Mouse (Mus musculus): ENCODE measurements at regions not wholly inside any gene's neighbourhood (a gene's known extent, or its start where the extent isn't known, plus 50 kb on each side); places are given as distances from the start of the nearest gene placed in this dataset.
A peak's percentile ranks its signal among the peaks of the same experiment; 100 is the strongest.
"Not testable (repeated sequence)": the region's sequence is repeated elsewhere in the genome, so short reads cannot be mapped to it uniquely, and the experiment has no call there.

DNA sequence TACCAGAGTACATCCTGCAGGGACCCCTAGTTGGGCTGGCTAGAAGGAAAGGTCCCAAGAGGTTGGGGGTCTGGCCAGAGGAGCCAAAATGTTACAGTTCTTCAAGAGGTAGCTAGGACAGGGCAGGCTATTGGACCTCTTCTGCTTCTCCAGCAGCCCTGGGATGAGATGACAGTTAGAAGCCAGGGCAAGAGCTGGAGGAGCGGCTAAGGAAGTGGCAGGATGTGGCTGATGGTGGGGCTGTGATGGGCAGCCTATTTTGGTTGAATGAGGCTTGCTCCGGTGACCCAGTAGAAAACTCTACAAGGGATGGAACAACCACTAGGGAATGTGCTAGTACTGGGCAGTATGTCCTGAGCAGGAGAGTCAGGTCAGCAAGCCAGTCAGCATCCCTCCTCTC lies 82.8 kb downstream of the Ddx11 start:
- Histone ChIP-seq H3K9me3 (no peaks in the 10 kb centered on the region), H3K36me3 (no peaks in the 10 kb centered on the region), H3K27ac (no peak overlapping the region), H3K4me1 (replicated peaks) (no peaks in the 10 kb centered on the region), H3K27me3 (no peaks in the 10 kb centered on the region), H3K9ac (no peak overlapping the region), H3K4me3 (no peak overlapping the region), H3K4me2 (no peak overlapping the region)
- 89% methylated on average over 2 of the region's 2 CpGs for WGBS
- ATAC-seq (ENCODE audit: low FRiP score), result no peak

DNA sequence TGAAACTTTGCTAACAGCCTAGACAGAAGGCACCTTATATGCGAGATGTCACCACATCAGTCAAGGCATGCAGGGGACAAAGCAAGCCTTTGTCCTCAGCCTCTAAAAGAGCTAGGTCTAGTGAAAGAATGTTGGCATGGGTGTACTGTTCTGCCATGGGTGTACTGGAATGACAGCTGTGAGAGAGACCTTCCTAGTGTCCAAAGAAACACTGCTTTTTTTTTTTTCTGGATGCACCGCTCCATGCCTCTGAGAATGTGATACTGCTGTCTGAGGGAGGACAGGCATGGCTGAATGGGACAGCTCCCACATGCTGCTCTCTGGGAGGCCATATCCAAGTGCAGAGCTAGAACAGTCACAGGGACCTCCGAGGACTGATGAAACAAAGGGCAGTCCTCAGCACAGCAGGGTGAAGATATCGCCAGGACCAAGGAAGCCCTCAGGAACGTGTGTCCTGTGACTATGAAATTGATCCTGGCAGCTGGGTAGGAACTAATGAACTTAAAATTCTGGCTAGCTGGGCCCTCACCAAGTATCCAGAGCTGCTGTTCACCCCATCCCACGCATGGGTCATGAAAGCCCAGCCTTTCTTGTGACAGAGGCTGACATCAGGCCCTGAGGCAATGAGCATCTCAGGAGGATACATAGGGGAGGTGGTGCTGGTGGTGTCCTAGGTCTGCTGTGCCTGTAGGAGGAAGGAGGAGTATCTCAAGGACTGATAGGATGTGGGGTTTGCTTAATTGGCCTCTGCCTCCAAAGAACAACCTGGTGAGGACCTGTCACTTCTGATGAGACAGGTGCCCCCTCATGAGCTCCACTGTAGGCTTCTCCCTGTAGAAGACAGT lies 84.6 kb downstream of the Ddx11 start:
- H3K4me2 ChIP-seq; H3K27ac ChIP-seq; H3K9me3 ChIP-seq; H3K4me3 ChIP-seq; H3K27me3 ChIP-seq; ATAC-seq (ENCODE audit: low FRiP score); H3K4me1 ChIP-seq (replicated peaks); H3K9ac ChIP-seq; H3K36me3 ChIP-seq: not testable (repeated sequence)
- 64% methylated on average over 6 of the region's 6 CpGs for WGBS

DNA sequence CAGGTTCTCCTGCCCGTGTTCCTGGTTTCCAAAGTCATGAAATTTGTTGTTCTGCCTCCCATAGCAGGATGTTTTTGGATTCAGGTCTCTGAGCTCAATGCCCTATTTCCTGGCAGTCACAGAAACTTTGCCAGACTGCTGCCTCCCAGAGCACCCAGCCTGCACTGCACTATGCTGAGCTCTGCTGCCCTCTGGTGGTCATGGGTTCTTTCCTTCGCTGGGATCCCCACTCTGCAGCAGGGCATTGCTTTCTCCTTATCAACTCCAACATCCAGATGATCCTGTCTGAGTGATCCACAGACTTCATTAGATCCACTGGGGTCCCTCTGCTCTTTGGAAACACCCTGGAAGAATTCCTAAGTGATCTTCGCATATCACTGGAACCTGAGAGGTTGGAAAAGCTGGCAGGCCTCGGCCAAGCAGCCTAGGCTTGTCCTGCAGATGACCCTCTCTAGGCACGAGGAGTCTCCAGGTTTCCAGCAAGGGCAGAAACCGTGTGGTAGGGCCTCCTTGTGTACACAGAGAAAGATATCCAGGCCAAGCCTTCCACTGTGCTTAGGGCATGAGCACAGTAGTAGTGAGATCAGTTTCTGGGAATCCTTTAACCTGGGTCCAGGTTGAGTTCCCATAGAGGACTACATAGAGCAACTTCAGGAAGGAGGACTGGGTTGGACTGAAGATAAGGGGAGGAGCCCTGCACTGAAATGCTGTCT lies 85.6 kb downstream of the Ddx11 start:
- H3K4me2 ChIP-seq; H3K27ac ChIP-seq; H3K36me3 ChIP-seq; H3K9me3 ChIP-seq; H3K9ac ChIP-seq; H3K4me3 ChIP-seq; H3K27me3 ChIP-seq; H3K4me1 ChIP-seq (replicated peaks): not testable (repeated sequence)
- ATAC-seq (ENCODE audit: low FRiP score), result peak; percentile 81
- WGBS, result 47% methylated on average over 3 of the region's 6 CpGs

DNA sequence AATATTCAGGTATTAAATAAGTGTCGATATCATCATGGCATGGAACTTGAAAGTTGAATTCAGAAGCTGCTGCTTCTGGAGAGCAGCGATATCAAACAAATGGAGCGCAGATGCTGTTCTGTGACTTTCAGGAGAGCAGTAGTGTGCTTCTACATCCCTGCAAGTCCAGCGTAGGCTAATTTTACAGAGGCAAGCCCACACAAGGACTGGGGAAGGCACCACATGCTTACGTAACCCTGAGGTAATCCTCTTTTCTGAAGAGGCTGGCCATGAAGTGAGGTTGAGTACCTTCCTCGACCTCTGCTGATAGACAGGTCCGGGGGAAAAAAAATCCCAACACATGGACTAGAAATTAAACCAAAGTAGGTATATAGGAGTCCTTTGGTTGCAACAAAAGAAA lies 88.2 kb downstream of the Ddx11 start:
- no peak overlapping the region for H3K4me3 ChIP-seq
- H3K4me1 ChIP-seq (replicated peaks), result no peaks in the 10 kb centered on the region
- no peaks in the 10 kb centered on the region for H3K9me3 ChIP-seq
- H3K36me3 ChIP-seq, result no peaks in the 10 kb centered on the region
- 91% methylated on average over 7 of the region's 7 CpGs for WGBS
- no peak overlapping the region for H3K4me2 ChIP-seq
- ATAC-seq (ENCODE audit: low FRiP score), result no peak
- H3K9ac ChIP-seq, result no peak overlapping the region
- no peaks in the 10 kb centered on the region for H3K27me3 ChIP-seq
- H3K27ac ChIP-seq, result no peak overlapping the region

DNA sequence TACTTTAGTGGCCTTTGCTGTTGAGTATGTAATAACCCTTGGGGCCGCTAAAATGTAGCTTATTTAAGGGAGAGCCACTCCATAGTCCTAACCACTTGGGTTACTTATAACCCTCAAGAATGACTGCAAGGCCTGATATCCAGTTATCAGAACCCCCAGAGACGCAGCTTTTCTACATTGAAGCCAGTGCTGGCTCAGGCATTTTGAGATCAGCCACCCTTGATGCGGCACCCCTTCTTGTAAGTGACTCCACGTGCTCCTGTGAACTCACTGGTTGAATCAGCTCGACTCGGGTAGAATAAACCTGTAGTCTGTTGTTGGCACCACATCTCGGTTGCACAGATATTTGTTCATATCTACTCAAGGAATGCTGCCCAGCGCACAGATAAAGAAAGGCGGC lies 89.3 kb downstream of the Ddx11 start:
- no peaks in the 10 kb centered on the region for H3K4me1 ChIP-seq (replicated peaks)
- no peak for ATAC-seq (ENCODE audit: low FRiP score)
- WGBS, result 95% methylated on average over 9 of the region's 9 CpGs
- no peak overlapping the region for H3K4me3 ChIP-seq
- H3K4me2 ChIP-seq, result no peak overlapping the region
- no peaks in the 10 kb centered on the region for H3K9me3 ChIP-seq
- no peaks in the 10 kb centered on the region for H3K27me3 ChIP-seq
- H3K9ac ChIP-seq, result no peak overlapping the region
- no peak overlapping the region for H3K27ac ChIP-seq
- H3K36me3 ChIP-seq, result no peaks in the 10 kb centered on the region

DNA sequence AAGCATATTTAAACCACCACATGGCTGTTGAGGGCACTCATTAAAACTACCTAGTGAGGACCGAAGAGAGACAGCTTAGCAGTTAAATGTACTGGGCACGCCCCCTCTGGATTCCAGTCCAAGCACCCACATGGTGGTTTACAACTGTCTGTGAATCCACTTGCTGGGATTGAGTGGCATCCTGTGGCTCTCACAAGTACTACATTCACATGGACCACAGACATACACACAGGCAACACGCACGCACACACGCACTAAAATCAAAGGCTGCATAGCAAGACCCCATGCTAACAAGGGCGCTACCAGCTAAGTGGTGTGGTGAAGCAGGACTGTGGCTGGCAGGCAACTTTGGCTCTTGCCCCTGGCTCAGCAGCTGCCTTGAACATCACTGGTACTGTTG lies 95.0 kb downstream of the Ddx11 start:
- no peak overlapping the region for H3K9ac ChIP-seq
- H3K27me3 ChIP-seq, result no peaks in the 10 kb centered on the region
- H3K9me3 ChIP-seq, result no peaks in the 10 kb centered on the region
- H3K4me1 ChIP-seq (replicated peaks), result no peaks in the 10 kb centered on the region
- no peak overlapping the region for H3K4me3 ChIP-seq
- H3K4me2 ChIP-seq, result no peak overlapping the region
- no peaks in the 10 kb centered on the region for H3K36me3 ChIP-seq
- no peak overlapping the region for H3K27ac ChIP-seq
- WGBS, result 95% methylated on average over 6 of the region's 6 CpGs
- ATAC-seq (ENCODE audit: low FRiP score), result no peak

DNA sequence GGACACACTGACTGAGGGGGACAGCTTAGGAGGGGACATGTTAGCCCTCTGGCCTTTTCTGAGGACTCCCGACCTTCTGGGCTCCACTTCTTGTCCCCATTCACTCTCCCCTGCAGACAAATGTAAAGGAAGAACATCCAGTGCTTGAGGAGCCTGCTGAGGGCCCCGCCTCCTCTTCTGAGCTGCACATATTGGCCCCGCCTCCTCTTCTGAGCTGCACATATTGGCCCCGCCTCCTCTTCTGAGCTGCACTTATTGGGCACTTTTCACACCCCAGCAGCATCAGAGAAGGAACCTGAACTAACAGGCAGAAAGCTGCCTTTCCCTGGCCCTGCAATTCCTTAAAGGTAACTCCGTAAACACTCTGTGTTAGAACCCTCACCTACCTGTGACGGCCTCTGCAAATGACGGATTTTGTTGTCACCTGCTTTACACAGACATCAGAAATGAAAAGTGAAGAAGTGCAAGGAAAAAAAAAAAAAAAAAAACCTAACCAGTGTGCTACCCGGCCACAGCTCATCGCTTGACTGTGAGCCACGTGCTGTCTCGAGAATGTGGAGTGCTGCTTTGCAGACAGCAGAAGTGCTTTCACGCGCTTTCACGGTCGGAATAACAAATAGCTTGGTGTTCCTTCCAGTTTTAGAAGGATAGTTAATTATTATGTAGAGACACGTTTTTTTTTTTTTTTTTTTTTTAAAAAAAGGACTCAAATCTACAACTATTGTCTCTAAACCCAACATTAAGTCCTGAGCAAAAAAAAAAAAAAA lies 96.5 kb downstream of the Ddx11 start:
- H3K4me2 ChIP-seq, result no peak overlapping the region

DNA sequence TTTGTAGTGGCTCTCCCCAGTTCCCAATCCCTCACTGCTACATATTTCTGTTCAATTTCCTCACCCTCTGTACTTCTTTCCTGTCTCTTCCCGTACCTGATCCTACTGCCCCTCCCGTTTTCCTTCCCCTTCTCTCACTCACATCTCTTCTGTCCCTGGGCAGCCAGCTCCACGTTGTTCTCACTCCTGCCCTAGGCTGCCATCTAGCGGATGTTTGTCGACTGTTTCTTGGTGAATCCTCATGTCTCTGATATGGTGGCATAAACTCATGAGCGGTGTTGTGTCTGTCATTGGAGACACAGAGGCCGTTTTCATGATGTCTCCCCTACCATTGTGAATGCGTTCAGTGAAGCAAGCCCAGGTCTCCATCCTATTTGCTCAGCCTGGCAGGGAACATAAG lies 97.9 kb downstream of the Ddx11 start:
- no peaks in the 10 kb centered on the region for H3K36me3 ChIP-seq
- H3K4me3 ChIP-seq, result no peak overlapping the region
- no peak overlapping the region for H3K27ac ChIP-seq
- no peak overlapping the region for H3K4me2 ChIP-seq
- peak; percentile 74 for ATAC-seq (ENCODE audit: low FRiP score)
- H3K27me3 ChIP-seq, result no peaks in the 10 kb centered on the region
- H3K4me1 ChIP-seq (replicated peaks), result peaks cover 6% of the 10 kb centered on the region; the same call in 1 of the 2 replicates
- H3K9ac ChIP-seq, result no peak overlapping the region
- H3K9me3 ChIP-seq, result no peaks in the 10 kb centered on the region
- WGBS, result 11% methylated on average over 8 of the region's 8 CpGs

More for the DNA sequence above, 96.5 kb downstream of the Ddx11 start:
- H3K4me3 ChIP-seq, result no peak overlapping the region
- H3K9ac ChIP-seq, result no peak overlapping the region
- H3K27ac ChIP-seq, result no peak overlapping the region
- 57% methylated on average over 16 of the region's 16 CpGs for WGBS
- no peaks in the 10 kb centered on the region for H3K36me3 ChIP-seq
- H3K4me1 ChIP-seq (replicated peaks), result peaks cover 3% of the 10 kb centered on the region; the same call in 1 of the 2 replicates
- H3K27me3 ChIP-seq, result no peaks in the 10 kb centered on the region
- no peaks in the 10 kb centered on the region for H3K9me3 ChIP-seq
- no peak for ATAC-seq (ENCODE audit: low FRiP score)

DNA sequence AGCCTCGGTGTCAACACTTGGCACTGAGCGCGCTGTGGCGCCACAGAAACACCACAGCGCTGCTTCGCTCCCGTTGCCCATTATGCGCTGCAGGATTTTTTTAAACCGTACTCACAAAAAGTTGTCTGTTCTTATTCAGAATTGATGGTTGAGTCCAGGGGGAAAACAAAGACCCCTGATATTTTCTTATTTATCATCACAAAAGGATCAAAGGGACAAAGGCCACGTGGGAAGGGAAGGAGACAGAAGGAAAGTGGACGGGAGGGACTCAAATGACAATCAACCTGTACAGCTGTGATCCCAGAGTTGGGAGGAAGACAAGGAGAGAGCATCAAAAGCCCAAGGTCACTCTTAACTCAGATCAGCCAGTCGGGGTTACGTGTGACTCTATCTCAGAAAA lies 100.4 kb downstream of the Ddx11 start:
- 60% methylated on average over 13 of the region's 13 CpGs for WGBS

DNA sequence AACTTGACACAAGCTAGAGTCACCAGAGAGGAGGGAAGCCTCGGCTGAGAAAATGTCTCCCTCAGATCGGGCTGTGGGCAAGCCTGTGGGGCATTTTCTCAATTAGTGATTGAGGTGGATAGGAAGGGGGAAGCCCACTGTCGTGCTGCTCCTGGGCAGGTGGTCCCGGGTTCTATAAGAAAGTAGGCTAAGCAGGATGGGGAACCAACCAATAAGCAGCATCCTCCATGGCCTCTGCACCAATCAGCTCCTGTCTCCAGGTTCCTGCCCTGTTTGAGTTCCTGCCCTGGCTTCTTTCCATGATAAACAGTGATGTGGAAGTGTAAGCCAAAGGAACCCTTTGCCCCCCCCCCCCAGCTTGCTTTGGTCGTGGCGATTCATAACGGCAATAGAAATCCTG lies 100.9 kb downstream of the Ddx11 start:
- no peak overlapping the region for H3K9ac ChIP-seq
- WGBS, result 57% methylated on average over 7 of the region's 7 CpGs
- H3K36me3 ChIP-seq, result no peaks in the 10 kb centered on the region
- no peak overlapping the region for H3K4me3 ChIP-seq
- H3K27ac ChIP-seq, result no peak overlapping the region
- H3K27me3 ChIP-seq, result no peaks in the 10 kb centered on the region
- H3K9me3 ChIP-seq, result no peaks in the 10 kb centered on the region
- ATAC-seq (ENCODE audit: low FRiP score), result no peak
- H3K4me2 ChIP-seq, result no peak overlapping the region
- peaks cover 6% of the 10 kb centered on the region; the same call in 1 of the 2 replicates for H3K4me1 ChIP-seq (replicated peaks)

More for the DNA sequence above, 100.4 kb downstream of the Ddx11 start:
- Histone ChIP-seq H3K9me3 (no peaks in the 10 kb centered on the region), H3K27me3 (no peaks in the 10 kb centered on the region), H3K4me2 (no peak overlapping the region), H3K36me3 (no peaks in the 10 kb centered on the region), H3K4me3 (no peak overlapping the region), H3K9ac (no peak overlapping the region), H3K4me1 (replicated peaks) (peaks cover 6% of the 10 kb centered on the region; the same call in 1 of the 2 replicates), H3K27ac (no peak overlapping the region)
- no peak for ATAC-seq (ENCODE audit: low FRiP score)

DNA sequence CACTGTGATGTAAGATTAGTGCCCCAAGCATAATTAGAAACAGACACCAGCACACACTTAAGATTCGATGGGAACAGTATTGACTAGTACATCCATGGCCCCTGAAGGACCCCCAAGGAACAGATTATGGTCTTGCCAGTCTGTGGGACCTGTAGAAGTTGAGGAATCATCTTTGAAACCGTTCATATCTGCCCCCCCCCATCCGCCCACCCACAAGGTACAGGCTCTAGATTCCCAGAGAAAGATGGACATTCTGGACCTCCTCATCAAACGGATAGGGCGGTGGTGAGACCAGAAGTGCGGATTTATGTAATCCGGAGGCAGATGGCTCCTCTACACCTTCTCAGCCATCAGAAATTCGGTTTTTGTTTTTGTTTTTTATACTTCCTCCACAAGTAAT lies 109.1 kb downstream of the Ddx11 start:
- Histone ChIP-seq H3K9ac (no peak overlapping the region), H3K9me3 (no peaks in the 10 kb centered on the region), H3K27me3 (no peaks in the 10 kb centered on the region), H3K4me1 (replicated peaks) (peaks cover 13% of the 10 kb centered on the region), H3K4me2 (no peak overlapping the region), H3K27ac (no peak overlapping the region), H3K4me3 (no peak overlapping the region), H3K36me3 (no peaks in the 10 kb centered on the region)
- WGBS, result 87% methylated on average over 8 of the region's 8 CpGs
- ATAC-seq (ENCODE audit: low FRiP score), result no peak

DNA sequence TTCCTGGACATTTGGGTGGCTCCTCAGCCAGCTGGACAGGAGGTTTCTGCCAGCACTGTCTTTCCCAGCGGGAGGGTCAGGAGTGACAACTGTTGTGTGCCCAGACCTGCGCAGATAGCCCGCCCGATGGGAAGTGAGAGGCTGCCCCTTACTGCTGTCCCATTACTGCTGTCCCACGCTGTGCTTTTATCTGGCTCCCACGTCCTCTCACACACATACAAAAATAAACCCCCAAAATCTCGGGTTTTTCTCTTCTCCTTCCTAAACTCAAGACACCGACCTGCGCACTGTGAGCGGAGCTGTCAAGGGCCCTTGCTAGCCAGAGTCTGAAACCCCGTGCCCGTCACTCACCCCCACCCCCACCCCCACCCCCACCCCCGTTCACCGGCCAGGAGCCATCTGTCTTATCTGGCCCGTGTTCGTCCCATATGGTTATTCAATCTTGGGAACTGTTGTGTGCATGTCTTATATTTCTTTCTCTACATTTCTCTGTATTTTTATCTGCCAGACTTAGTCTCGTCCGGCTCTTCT lies 109.6 kb downstream of the Ddx11 start:
- 56% methylated on average over 18 of the region's 18 CpGs for WGBS

More for the DNA sequence above, 109.6 kb downstream of the Ddx11 start:
- H3K4me1 ChIP-seq (replicated peaks), result peaks cover 13% of the 10 kb centered on the region
- no peak overlapping the region for H3K9ac ChIP-seq
- no peaks in the 10 kb centered on the region for H3K27me3 ChIP-seq
- no peak overlapping the region for H3K4me3 ChIP-seq
- H3K9me3 ChIP-seq, result no peaks in the 10 kb centered on the region
- ATAC-seq (ENCODE audit: low FRiP score), result no peak
- no peak overlapping the region for H3K4me2 ChIP-seq
- H3K36me3 ChIP-seq, result no peaks in the 10 kb centered on the region
- H3K27ac ChIP-seq, result no peak overlapping the region
